Mouse (Mus musculus) kidney, postnatal 0 days (tissue): Measurements from ENCODE around the gene Timp3. TPM values are rescaled to one million over a fixed set of nuclear protein-coding genes. Genes with fewer than 3 reads are reported as not detected.
A peak's percentile ranks its signal among the peaks of the same experiment; 100 is the strongest.

ENCODE experiments used
- ATAC-seq: fragments of 200-750 bp; cut with Nextera tagmentation; replicated peaks from 2 replicates; pipeline ENCODE4 v1.8.0; 2017; ENCODE audit warnings: low read depth, moderate number of reproducible peaks, moderate TSS enrichment, moderate library complexity; ENCODE audit not compliant: low FRiP score
- DNase-seq: peaks from one replicate; pipeline ENCODE4 v3.0.0-alpha.2; 2016; ENCODE audit warnings: low spot score
- H3K27ac ChIP-seq: fragments of 300-500 bp; sonication (generic); 2 replicates; pipeline ENCODE4 v1.5.1; 2014; ENCODE audit warnings: mild to moderate bottlenecking
- H3K27me3 ChIP-seq: fragments of 300-500 bp; sonication (generic); 2 replicates; pipeline ENCODE4 v1.6.1; 2014; ENCODE audit warnings: low read length, mixed read lengths; ENCODE audit not compliant: insufficient read depth
- H3K36me3 ChIP-seq: fragments of 300-500 bp; sonication (generic); 2 replicates; pipeline ENCODE4 v1.6.1; 2014; ENCODE audit warnings: low read length, mixed read lengths; ENCODE audit not compliant: insufficient read depth
- H3K4me1 ChIP-seq: fragments of 300-500 bp; sonication (generic); replicated peaks from 2 replicates; pipeline ENCODE4 v1.6.1; 2014; ENCODE audit warnings: antibody characterized with exemption, low read length, mixed read lengths; ENCODE audit not compliant: insufficient read depth
- H3K4me2 ChIP-seq: fragments of 300-500 bp; sonication (generic); 2 replicates; pipeline ENCODE4 v1.6.1; 2014; ENCODE audit warnings: mild to moderate bottlenecking, low read length, moderate library complexity, mixed read lengths
- H3K4me3 ChIP-seq: fragments of 300-500 bp; sonication (generic); replicated peaks from 2 replicates; pipeline ENCODE4 v1.5.1; 2014; ENCODE audit warnings: low read depth, low read length
- H3K9ac ChIP-seq: fragments of 300-500 bp; sonication (generic); 2 replicates; pipeline ENCODE4 v1.6.1; 2014; ENCODE audit warnings: low read depth, low read length
- H3K9me3 ChIP-seq: fragments of 300-500 bp; sonication (generic); replicated peaks from 2 replicates; pipeline ENCODE4 v1.6.1; 2016; ENCODE audit warnings: low read length, inconsistent platforms, mixed read lengths
- CTCF ChIP-seq: IDR thresholded peaks from 2 replicates; pipeline ENCODE4 v1.5.1; 2016; ENCODE audit warnings: antibody characterized with exemption, low read depth, mild to moderate bottlenecking, moderate library complexity
- WGBS: fragments of 180-500 bp; shearing (Covaris S2); extraction: QIAGEN DNeasy Blood & Tissue Kit; methylation state at CpG from one replicate; pipeline ENCODE4 v1.1.7; 2014; 5-methylcytosine and 5-hydroxymethylcytosine counted together
- polyA plus RNA-seq: library from polyadenylated mRNA; unstranded; fragments of >200 nt; fragmentation: Nextera tagmentation; extraction: Ambion mirVana; gene quantifications from 2 replicates; pipeline ENCODE4 v1.2.1, GENCODE M21; 2015

Gene Timp3
- polyA plus RNA-seq, 1 experiment from 2014 or later = 87.4 TPM

GRCm38 (mm10) chr10:86339649-86340379, 39.6 kb downstream of the Timp3 start:
- Histone ChIP-seq H3K9ac (no peak overlapping the region), H3K27me3 (no peaks in the 10 kb centered on the region), H3K9me3 (no peaks in the 10 kb centered on the region), H3K4me1 (peaks cover 28% of the 10 kb centered on the region), H3K27ac (peak overlapping the region; percentile 70), H3K4me3 (no peak overlapping the region), H3K4me2 (no peak overlapping the region), H3K36me3 (peaks cover 13% of the 10 kb centered on the region; the same call in 1 of the 2 replicates)
- DNase-seq (peak; percentile 74), ATAC-seq (peak; percentile 34; the same call in 1 of the 2 replicates)
- WGBS = 33% methylated on average over 2 of the region's 2 CpGs
- TF ChIP-seq CTCF = 0 out of 2 replicates have a peak, but pooled peaks have one; percentile 2

- ATAC-seq = no peak
- H3K4me3 ChIP-seq = no peak overlapping the region
- no peaks in the 10 kb centered on the region for H3K9me3 ChIP-seq
- DNase-seq = no peak
- WGBS = 84% methylated on average over 7 of the region's 7 CpGs
- peaks cover 28% of the 10 kb centered on the region for H3K4me1 ChIP-seq
- H3K9ac ChIP-seq = no peak overlapping the region
- no peaks in the 10 kb centered on the region for H3K27me3 ChIP-seq
- no peak overlapping the region for H3K4me2 ChIP-seq
- 0 out of 2 replicates have a peak overlapping the region, but pooled peaks have one; percentile 70 for H3K27ac ChIP-seq
- no peak for TF ChIP-seq CTCF
- peaks cover 15% of the 10 kb centered on the region for H3K36me3 ChIP-seq
These were observed 40.2 kb downstream of the Timp3 start for GRCm38 (mm10) chr10:86340421-86340820.

- TF ChIP-seq CTCF = no peak
- Histone ChIP-seq H3K27ac (peak overlapping the region; percentile 66), H3K4me2 (no peak overlapping the region), H3K4me3 (no peak overlapping the region), H3K36me3 (peaks cover 21% of the 10 kb centered on the region), H3K9me3 (no peaks in the 10 kb centered on the region), H3K9ac (no peak overlapping the region), H3K4me1 (peaks cover 28% of the 10 kb centered on the region), H3K27me3 (no peaks in the 10 kb centered on the region)
- DNase-seq (no peak), ATAC-seq (no peak)
- 73% methylated on average over 3 of the region's 3 CpGs for whole genome bisulfite sequencing
These were observed 40.9 kb downstream of the Timp3 start for GRCm38 (mm10) chr10:86340991-86341527.

GRCm38 (mm10) chr10:86341589-86341988, 41.4 kb downstream of the Timp3 start:
- H3K36me3 ChIP-seq = peaks cover 26% of the 10 kb centered on the region
- TF ChIP-seq CTCF = no peak
- peak overlapping the region; percentile 66; the same call in 1 of the 2 replicates for H3K27ac ChIP-seq
- no peaks in the 10 kb centered on the region for H3K27me3 ChIP-seq
- peaks cover 28% of the 10 kb centered on the region for H3K4me1 ChIP-seq
- no peak overlapping the region for H3K4me2 ChIP-seq
- WGBS = 38% methylated on average over 8 of the region's 8 CpGs
- peak; percentile 80 for DNase-seq
- ATAC-seq = no peak; the same call in 1 of the 2 replicates
- no peak overlapping the region for H3K9ac ChIP-seq
- H3K9me3 ChIP-seq = no peaks in the 10 kb centered on the region
- no peak overlapping the region for H3K4me3 ChIP-seq

DNA sequence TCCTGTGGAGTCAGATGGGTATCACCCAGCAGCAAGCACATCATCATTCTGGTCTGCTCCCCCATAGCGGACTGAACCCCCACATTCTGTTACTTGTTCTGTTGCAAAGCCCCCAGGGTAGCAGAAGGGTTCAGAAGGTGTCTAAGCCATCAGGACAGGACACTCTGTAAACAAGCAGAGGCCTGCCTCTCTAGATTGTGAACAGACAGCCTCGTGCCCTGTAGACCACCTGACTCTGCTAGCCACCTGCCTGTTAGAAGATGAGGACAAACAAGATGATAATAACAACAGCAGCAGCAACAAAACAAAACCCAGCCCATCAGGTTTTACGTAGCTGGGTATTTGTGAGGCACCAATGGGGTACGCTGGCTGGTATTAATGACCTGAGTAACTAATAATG, 42.0 kb downstream of the Timp3 start:
- Histone ChIP-seq H3K27ac (no peak overlapping the region), H3K36me3 (peaks cover 26% of the 10 kb centered on the region), H3K4me2 (no peak overlapping the region), H3K27me3 (no peaks in the 10 kb centered on the region), H3K4me1 (peaks cover 28% of the 10 kb centered on the region), H3K9ac (no peak overlapping the region), H3K9me3 (no peaks in the 10 kb centered on the region), H3K4me3 (no peak overlapping the region)
- ATAC-seq (no peak), DNase-seq (no peak)
- no peak for TF ChIP-seq CTCF
- WGBS = 90% methylated on average over 4 of the region's 4 CpGs

DNA sequence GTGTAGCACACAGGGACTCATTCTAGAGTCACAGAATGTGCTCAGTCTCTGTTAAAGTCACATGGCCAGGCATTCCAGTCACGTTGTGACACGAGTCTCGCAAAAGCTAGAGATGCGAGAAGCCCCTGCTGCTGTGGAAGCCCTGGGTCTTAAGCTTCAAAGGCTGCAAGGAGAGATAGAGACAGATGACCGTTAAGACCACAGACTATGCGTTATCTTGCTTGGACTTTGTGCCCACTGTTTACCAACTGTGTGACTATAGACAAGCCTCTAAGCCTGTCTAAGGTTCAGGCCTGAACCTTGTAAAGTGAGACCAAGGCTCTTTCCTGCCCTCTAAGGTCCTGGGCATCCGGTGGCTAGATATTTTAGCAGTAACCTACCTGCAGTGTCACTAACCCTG, 42.5 kb downstream of the Timp3 start:
- no peaks in the 10 kb centered on the region for H3K27me3 ChIP-seq
- no peak overlapping the region for H3K9ac ChIP-seq
- no peak overlapping the region for H3K4me3 ChIP-seq
- DNase-seq (no peak), ATAC-seq (no peak)
- TF ChIP-seq CTCF = no peak
- no peak overlapping the region for H3K4me2 ChIP-seq
- H3K4me1 ChIP-seq = peaks cover 28% of the 10 kb centered on the region
- WGBS = 78% methylated on average over 7 of the region's 7 CpGs
- peaks cover 26% of the 10 kb centered on the region for H3K36me3 ChIP-seq
- H3K9me3 ChIP-seq = no peaks in the 10 kb centered on the region
- no peak overlapping the region for H3K27ac ChIP-seq
